Mouse (Mus musculus) cerebellum, adult 18-20 months (tissue): ENCODE data around the gene Ell.
A peak's percentile ranks its signal among the peaks of the same experiment; 100 is the strongest.

ENCODE experiments used
- DNase-seq, 2 experiments: peaks; one replicate each; pipeline ENCODE4 v3.0.0; 2021

Ell gene

GRCm38 (mm10) chr8:70538633-70539076, 602 bp upstream of the Ell start:
- DNase-seq = peak; percentile 99 to 100

- DNase-seq = no peak
Measured at GRCm38 (mm10) chr8:70540013-70540506, 803 bp downstream of the Ell start.

- no peak for DNase-seq
Measured at GRCm38 (mm10) chr8:70540507-70541071, 1.3 kb downstream of the Ell start.

- no peak for DNase-seq
Measured at GRCm38 (mm10) chr8:70541081-70541480, 1.8 kb downstream of the Ell start.

GRCm38 (mm10) chr8:70544200-70544687, 5.0 kb downstream of the Ell start:
- DNase-seq = no peak

GRCm38 (mm10) chr8:70546412-70546811, 7.2 kb downstream of the Ell start:
- DNase-seq = no peak

GRCm38 (mm10) chr8:70547762-70548161, 8.5 kb downstream of the Ell start:
- DNase-seq = no peak

- no peak for DNase-seq
Measured at GRCm38 (mm10) chr8:70549412-70550184, 10.3 kb downstream of the Ell start.

- no peak for DNase-seq
Measured at GRCm38 (mm10) chr8:70551558-70552161, 12.4 kb downstream of the Ell start.

- DNase-seq = no peak
Measured at GRCm38 (mm10) chr8:70552836-70553235, 13.6 kb downstream of the Ell start.

GRCm38 (mm10) chr8:70553740-70554139, 14.5 kb downstream of the Ell start:
- DNase-seq = peak; percentile 78 to 84

GRCm38 (mm10) chr8:70555079-70555747, 16.0 kb downstream of the Ell start:
- DNase-seq = no peak

GRCm38 (mm10) chr8:70558334-70558733, 19.1 kb downstream of the Ell start:
- no peak for DNase-seq

- DNase-seq = no peak
Measured at GRCm38 (mm10) chr8:70558983-70559382, 19.7 kb downstream of the Ell start.

GRCm38 (mm10) chr8:70560096-70560495, 20.8 kb downstream of the Ell start:
- peak; percentile 57 to 64 for DNase-seq

- DNase-seq = no peak
Measured at GRCm38 (mm10) chr8:70560564-70560963, 21.3 kb downstream of the Ell start.

- DNase-seq = no peak
Measured at GRCm38 (mm10) chr8:70561357-70561756, 22.1 kb downstream of the Ell start.

- no peak for DNase-seq
Measured at GRCm38 (mm10) chr8:70561809-70562535, 22.7 kb downstream of the Ell start.

- DNase-seq = no peak
Measured at GRCm38 (mm10) chr8:70562802-70563201, 23.5 kb downstream of the Ell start.

- DNase-seq = no peak
Measured at GRCm38 (mm10) chr8:70563763-70564387, 24.6 kb downstream of the Ell start.

GRCm38 (mm10) chr8:70564696-70565235, 25.5 kb downstream of the Ell start:
- DNase-seq = no peak

GRCm38 (mm10) chr8:70565561-70565960, 26.3 kb downstream of the Ell start:
- DNase-seq = no peak
